Mouse (Mus musculus): Measurements from ENCODE around the gene Prkd2.

- TF ChIP-seq CTCF (IDR thresholded peaks at IDR 0.05; ENCODE audit: insufficient read depth, low read depth, low read length) (no peak), POLR2A (IDR thresholded peaks at IDR 0.05; ENCODE audit: insufficient read depth, low read depth, low read length) (no peak)
Measured at GRCm38 (mm10) chr7:16823734-16824133, 19.0 kb upstream of the Prkd2 start.
